Mouse (Mus musculus) G1E (cell line): ENCODE measurements around the gene Atp2a3. TPM values are rescaled to one million over a fixed set of nuclear protein-coding genes. Genes with fewer than 3 reads are reported as not detected.
A peak's percentile ranks its signal among the peaks of the same experiment; 100 is the strongest.

ENCODE experiments used
- ATAC-seq: 2 replicates; pipeline ENCODE4 v1.8.0; 2016; ENCODE audit warnings: mild to moderate bottlenecking; ENCODE audit not compliant: insufficient number of reproducible peaks, poor library complexity, low FRiP score, severe bottlenecking; ENCODE audit errors: extremely low read depth
- DNase-seq: peaks from one replicate; pipeline ENCODE4 v3.0.0; 2012; ENCODE audit warnings: low spot score
- H3K27me3 ChIP-seq: 2 replicates; pipeline ENCODE4 v1.6.1; 2012; ENCODE audit warnings: mild to moderate bottlenecking, low read length, inconsistent platforms; ENCODE audit not compliant: insufficient read depth
- H3K36me3 ChIP-seq: replicated peaks from 2 replicates; pipeline ENCODE3; 2012; ENCODE audit warnings: mild to moderate bottlenecking, inconsistent platforms
- H3K4me1 ChIP-seq: 2 replicates; pipeline ENCODE4 v1.6.1; 2012; ENCODE audit warnings: low read depth, low read length, inconsistent platforms, mixed read lengths; ENCODE audit not compliant: insufficient read depth
- H3K4me3 ChIP-seq: 2 replicates; pipeline ENCODE4 v1.5.1; 2012; ENCODE audit warnings: low read depth, mild to moderate bottlenecking, inconsistent platforms, low read length, moderate library complexity, mixed read lengths
- H3K9me3 ChIP-seq: replicated peaks from 2 replicates; pipeline ENCODE4 v1.6.1; 2012; ENCODE audit warnings: inconsistent platforms
- CTCF ChIP-seq: IDR thresholded peaks from 2 replicates; pipeline ENCODE4 v1.5.1; 2012; ENCODE audit warnings: low read depth, low read length, inconsistent platforms, mixed read lengths
- GATA1 ChIP-seq: IDR thresholded peaks from 2 replicates; pipeline ENCODE4 v1.6.1; 2012; ENCODE audit warnings: borderline replicate concordance, low read length, inconsistent platforms, mixed read lengths
- GATA2 ChIP-seq: IDR thresholded peaks from 2 replicates; pipeline ENCODE4 v1.6.1; 2012; ENCODE audit warnings: low read depth, low read length, inconsistent platforms, borderline replicate concordance
- POLR2AphosphoS5 ChIP-seq: IDR thresholded peaks from 2 replicates; pipeline ENCODE4 v1.6.1; 2012; ENCODE audit warnings: low read depth, low read length, inconsistent platforms; ENCODE audit not compliant: insufficient replicate concordance
- TAL1 ChIP-seq: conservative IDR thresholded peaks from 2 replicates; pipeline ENCODE4 v1.6.1; 2012; ENCODE audit warnings: low read depth, low read length, inconsistent platforms, mixed read lengths
- polyA plus RNA-seq: library from polyadenylated mRNA; stranded (reverse); fragments of >175 nt; gene quantifications from 2 replicates; pipeline ENCODE4 v1.2.3, GENCODE M21; 2012
- total RNA-seq, 2 experiments: library from RNA; stranded (forward) in 1 of 2; stranded (reverse) in 1 of 2; fragments of 200-1000 nt in 1 of 2; fragments of >200 nt in 1 of 2; fragmentation: Nextera tagmentation in 1 of 2; gene quantifications; 2 replicates each; pipeline ENCODE4 v1.2.3; 2014 to 2017

Gene Atp2a3
- total and polyA plus RNA-seq, 3 experiments: 63.9 to 101 (median 95.8) TPM

DNA sequence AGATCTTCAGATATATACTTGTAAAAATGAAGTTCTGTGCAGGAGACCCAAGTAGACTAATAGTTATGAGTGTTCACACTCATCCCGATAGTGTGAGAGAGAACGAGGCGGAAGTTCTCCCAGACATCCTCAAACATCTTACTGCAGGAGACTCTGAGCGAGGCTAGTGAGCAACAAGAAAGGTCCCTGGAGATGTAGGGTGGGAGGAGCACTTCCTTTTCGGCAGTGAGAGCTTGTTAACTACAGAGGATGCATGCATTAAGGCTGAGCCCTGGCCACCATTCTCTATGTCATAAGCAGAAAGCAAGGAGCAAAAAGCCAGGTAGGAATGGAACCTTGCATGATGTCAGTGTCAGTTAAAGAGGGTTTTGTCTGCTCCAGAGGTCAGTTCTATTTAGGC lies 26.3 kb downstream of the Atp2a3 start:
- peaks cover 39% of the 10 kb centered on the region for H3K36me3 ChIP-seq
- H3K4me3 ChIP-seq: no peak overlapping the region
- ATAC-seq (no peak), DNase-seq (no peak)
- TF ChIP-seq GATA1: no peak
- H3K9me3 ChIP-seq: no peaks in the 10 kb centered on the region
- peaks cover 12% of the 10 kb centered on the region for H3K4me1 ChIP-seq
- peaks cover 34% of the 10 kb centered on the region for H3K27me3 ChIP-seq

DNA sequence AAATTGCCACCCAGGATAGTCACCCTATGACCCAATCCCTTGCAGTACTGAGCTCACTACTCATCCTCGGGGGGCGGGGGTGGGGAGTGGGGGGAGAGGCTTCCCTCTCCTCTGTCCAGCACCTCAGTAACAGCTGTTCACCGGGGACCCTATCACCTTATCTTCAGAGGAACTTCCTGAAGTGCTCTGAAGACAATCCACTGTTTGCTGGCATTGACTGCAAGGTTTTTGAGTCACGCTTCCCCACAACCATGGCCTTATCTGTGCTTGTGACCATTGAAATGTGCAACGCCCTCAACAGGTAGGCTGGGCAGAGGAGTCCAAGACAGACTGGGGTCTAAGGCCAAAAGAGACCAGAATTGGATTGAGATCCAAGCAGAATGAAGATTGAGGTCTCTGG lies 26.8 kb downstream of the Atp2a3 start:
- TF ChIP-seq TAL1: no peak
- no peak for TF ChIP-seq GATA2
- no peak for TF ChIP-seq GATA1
- no peak for TF ChIP-seq POLR2AphosphoS5
- no peak for TF ChIP-seq CTCF
- Histone ChIP-seq H3K4me1 (peaks cover 14% of the 10 kb centered on the region), H3K4me3 (no peak overlapping the region), H3K9me3 (no peaks in the 10 kb centered on the region), H3K36me3 (peaks cover 35% of the 10 kb centered on the region), H3K27me3 (peaks cover 29% of the 10 kb centered on the region)
- no peak for DNase-seq
- ATAC-seq: peak; percentile 19; the same call in 1 of the 2 replicates

DNA sequence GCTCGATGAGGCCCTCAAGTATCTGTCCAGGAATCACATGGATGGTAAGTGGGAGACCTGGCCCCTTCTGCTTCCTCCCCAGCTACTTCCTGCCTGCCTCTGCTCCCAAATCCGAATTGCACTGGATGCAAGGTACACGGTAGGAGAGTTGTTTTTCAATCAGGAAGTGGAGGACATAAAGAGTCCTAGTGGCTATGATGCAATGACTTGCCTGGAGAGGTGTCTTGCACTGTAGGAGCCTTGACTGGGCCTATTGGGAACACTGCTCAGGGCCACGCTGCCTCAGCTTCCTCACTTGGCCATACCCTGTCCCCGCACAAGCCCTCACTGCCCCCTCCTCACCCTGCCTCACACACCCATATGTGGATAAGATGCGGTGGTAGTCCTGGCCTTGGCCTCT lies 28.1 kb downstream of the Atp2a3 start:
- ATAC-seq: no peak
- TF ChIP-seq POLR2AphosphoS5 (no peak), TAL1 (no peak), CTCF (no peak), GATA2 (no peak), GATA1 (no peak)
- H3K4me1 ChIP-seq: peaks cover 18% of the 10 kb centered on the region
- H3K27me3 ChIP-seq: peaks cover 35% of the 10 kb centered on the region
- H3K36me3 ChIP-seq: peaks cover 22% of the 10 kb centered on the region
- no peak for DNase-seq
- H3K9me3 ChIP-seq: no peaks in the 10 kb centered on the region
- no peak overlapping the region for H3K4me3 ChIP-seq

DNA sequence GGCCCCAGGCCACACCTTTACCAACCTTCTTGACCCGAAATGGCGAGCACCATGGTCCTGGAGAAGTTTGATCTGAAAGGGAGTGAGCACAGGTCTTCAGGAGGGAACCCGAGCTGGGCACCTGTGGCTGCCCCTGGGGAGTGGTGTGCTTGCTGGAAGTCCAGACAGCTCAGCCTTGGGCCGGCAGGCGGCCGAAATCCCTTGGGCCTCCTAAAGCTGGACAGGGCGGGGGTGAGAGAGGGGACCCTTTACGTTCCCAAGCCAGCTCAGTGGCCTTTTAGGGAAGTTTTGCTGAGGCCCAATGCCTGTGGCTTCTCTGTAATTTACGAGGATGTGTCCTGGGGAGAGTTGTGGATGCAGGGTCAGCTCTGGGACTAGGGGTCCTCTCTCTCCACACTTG lies 29.7 kb downstream of the Atp2a3 start:
- no peaks in the 10 kb centered on the region for H3K9me3 ChIP-seq
- H3K4me1 ChIP-seq: peaks cover 18% of the 10 kb centered on the region
- H3K4me3 ChIP-seq: no peak overlapping the region
- DNase-seq (no peak), ATAC-seq (no peak)
- peaks cover 21% of the 10 kb centered on the region for H3K36me3 ChIP-seq
- peaks cover 40% of the 10 kb centered on the region for H3K27me3 ChIP-seq
- TF ChIP-seq GATA2 (no peak), POLR2AphosphoS5 (no peak), GATA1 (no peak), TAL1 (no peak), CTCF (no peak)

DNA sequence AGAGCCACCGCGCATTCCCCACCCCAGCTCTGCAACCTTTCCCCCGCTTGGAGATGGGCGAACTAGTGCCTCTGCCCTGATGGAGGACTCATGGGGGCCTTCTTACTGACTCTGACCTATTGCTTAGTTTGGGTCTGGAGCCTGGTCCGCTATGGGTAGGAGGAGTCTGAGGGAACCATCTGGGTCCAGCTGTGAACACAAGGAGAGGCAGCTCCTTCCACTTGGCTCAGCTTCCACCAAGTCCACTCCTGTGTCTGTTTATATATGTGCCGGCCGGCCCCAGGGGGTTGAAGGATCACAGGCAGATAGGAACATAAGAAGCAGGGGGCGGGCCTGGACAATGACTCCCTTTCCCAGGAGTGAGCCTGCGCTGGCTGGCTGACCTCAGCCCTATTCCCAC lies 31.0 kb downstream of the Atp2a3 start:
- Histone ChIP-seq H3K4me1 (peaks cover 14% of the 10 kb centered on the region), H3K27me3 (peaks cover 40% of the 10 kb centered on the region), H3K9me3 (no peaks in the 10 kb centered on the region), H3K4me3 (no peak overlapping the region), H3K36me3 (peaks cover 21% of the 10 kb centered on the region)
- DNase-seq (no peak), ATAC-seq (no peak)
- TF ChIP-seq CTCF: no peak
- no peak for TF ChIP-seq TAL1
- no peak for TF ChIP-seq POLR2AphosphoS5
- no peak for TF ChIP-seq GATA1

DNA sequence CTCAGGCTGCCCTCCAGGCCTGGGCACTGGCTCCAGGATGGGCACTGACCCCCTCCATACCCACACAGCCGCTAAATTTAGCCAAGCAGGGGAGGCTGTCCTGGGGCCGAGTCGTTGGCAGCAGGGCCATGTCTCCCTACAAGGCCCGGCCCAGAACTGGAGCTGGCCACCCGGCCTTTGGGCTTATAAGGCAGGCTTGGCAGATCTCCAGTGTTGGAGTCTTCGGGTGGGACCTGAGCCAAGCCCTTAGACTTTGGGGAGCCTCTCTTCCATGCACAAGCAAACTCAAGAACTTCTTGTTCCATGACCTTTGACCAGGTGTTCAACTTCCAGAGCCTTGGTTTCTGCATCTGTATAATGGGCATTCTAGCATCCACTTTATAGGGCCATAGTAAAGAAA lies 35.4 kb downstream of the Atp2a3 start:
- H3K9me3 ChIP-seq: no peaks in the 10 kb centered on the region
- ATAC-seq (no peak), DNase-seq (no peak)
- H3K4me1 ChIP-seq: peaks cover 38% of the 10 kb centered on the region
- peaks cover 8% of the 10 kb centered on the region for H3K36me3 ChIP-seq
- H3K4me3 ChIP-seq: no peak overlapping the region
- TF ChIP-seq GATA1 (no peak), TAL1 (no peak), GATA2 (no peak), CTCF (no peak), POLR2AphosphoS5 (no peak)
- peaks cover 21% of the 10 kb centered on the region for H3K27me3 ChIP-seq

DNA sequence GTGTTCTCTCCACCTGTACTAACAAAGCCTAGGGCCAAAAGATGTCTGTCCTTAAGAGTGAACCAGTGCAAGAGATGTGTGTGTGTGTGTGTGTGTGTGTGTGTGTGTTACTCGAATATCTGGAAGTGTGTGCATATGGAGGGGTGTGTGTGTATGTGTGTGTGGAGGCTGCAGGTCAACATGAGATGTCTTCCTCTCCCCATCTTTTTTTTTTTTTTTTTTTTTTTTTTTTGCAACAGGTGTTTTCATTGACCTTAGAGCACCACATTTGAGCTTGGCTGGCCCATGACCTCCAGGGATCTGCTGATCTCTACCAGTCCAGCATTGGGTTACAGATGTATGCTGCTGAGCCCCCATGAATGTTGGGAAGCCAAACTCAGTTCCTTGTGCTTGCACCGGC lies 35.8 kb downstream of the Atp2a3 start:
- TF ChIP-seq CTCF: no peak
- no peaks in the 10 kb centered on the region for H3K9me3 ChIP-seq
- ATAC-seq (no peak), DNase-seq (no peak)
- H3K4me1 ChIP-seq: peaks cover 38% of the 10 kb centered on the region
- no peak overlapping the region for H3K4me3 ChIP-seq
- H3K36me3 ChIP-seq: peaks cover 6% of the 10 kb centered on the region
- H3K27me3 ChIP-seq: peaks cover 18% of the 10 kb centered on the region
